Mouse (Mus musculus) ES-E14 (cell line): ENCODE data around the gene Bzw2. TPM values are rescaled to one million over a fixed set of nuclear protein-coding genes. Genes with fewer than 3 reads are reported as not detected.

ENCODE experiments used
- DNase-seq: peaks from one replicate; pipeline ENCODE4 v3.0.0-alpha.2; 2013; ENCODE audit warnings: low read depth, low spot score
- H3K27ac ChIP-seq: 2 replicates; pipeline ENCODE4 v1.5.1; 2012; ENCODE audit warnings: low read depth, mild to moderate bottlenecking, low read length, moderate library complexity, mixed read lengths; ENCODE audit not compliant: poor library complexity, insufficient read depth, severe bottlenecking
- H3K36me3 ChIP-seq: 2 replicates; pipeline ENCODE4 v1.6.1; 2012; ENCODE audit warnings: mild to moderate bottlenecking, low read length, moderate library complexity, mixed read lengths; ENCODE audit not compliant: control insufficient read depth, poor library complexity, insufficient read depth, severe bottlenecking
- H3K4me1 ChIP-seq, 2 experiments: fragments of 150-350 bp in 1 of 2; sonication (generic) in 1 of 2; 2 replicates each; pipeline ENCODE4 v1.6.1; 2012; ENCODE audit warnings: low read length in 2 of 2, mild to moderate bottlenecking in 1 of 2, mixed read lengths in 1 of 2; ENCODE audit not compliant: control insufficient read depth in 2 of 2, insufficient read depth in 2 of 2, poor library complexity in 1 of 2
- H3K4me3 ChIP-seq, 2 experiments: fragments of 150-350 bp in 1 of 2; sonication (generic) in 1 of 2; 2 replicates each; pipeline ENCODE4 v1.5.1; 2012; ENCODE audit warnings: low read length in 2 of 2, low read depth in 1 of 2, mild to moderate bottlenecking in 1 of 2, mixed read lengths in 1 of 2; ENCODE audit not compliant: insufficient read depth in 1 of 2, poor library complexity in 1 of 2, severe bottlenecking in 1 of 2
- H3K9ac ChIP-seq: 2 replicates; pipeline ENCODE4 v1.6.1; 2012; ENCODE audit warnings: low read depth, mild to moderate bottlenecking, low read length, mixed read lengths; ENCODE audit not compliant: poor library complexity, insufficient read depth, severe bottlenecking
- H3K9me3 ChIP-seq: fragments of 150-350 bp; sonication (generic); 2 replicates; pipeline ENCODE4 v1.6.1; 2012; ENCODE audit warnings: low read depth, mild to moderate bottlenecking, low read length; ENCODE audit not compliant: control insufficient read depth, insufficient read depth
- CHD2 ChIP-seq: IDR thresholded peaks from 2 replicates; pipeline ENCODE4 v1.6.1; 2014; ENCODE audit warnings: mild to moderate bottlenecking, low read depth, low read length, inconsistent platforms
- HCFC1 ChIP-seq: IDR thresholded peaks from 2 replicates; pipeline ENCODE4 v1.6.1; 2012; ENCODE audit warnings: low read length, inconsistent platforms, borderline replicate concordance; ENCODE audit not compliant: insufficient read depth
- MAFK ChIP-seq: IDR thresholded peaks from 2 replicates; pipeline ENCODE4 v1.6.1; 2014; ENCODE audit warnings: mild to moderate bottlenecking, low read depth, low read length, inconsistent platforms; ENCODE audit not compliant: insufficient read depth
- ZC3H11A ChIP-seq: IDR thresholded peaks from 2 replicates; pipeline ENCODE4 v1.6.1; 2012; ENCODE audit warnings: low read depth, mild to moderate bottlenecking, inconsistent platforms, low read length, borderline replicate concordance
- ZNF384 ChIP-seq: IDR thresholded peaks from 2 replicates; pipeline ENCODE4 v1.6.1; 2012; ENCODE audit warnings: low read depth, low read length, inconsistent platforms
- in situ Hi-C, 2 experiments: fragments of 600-800 bp; cut with MboI; formaldehyde crosslinking; loops; one replicate each; pipeline ENCODE4 v1.15.1; 2025; ENCODE audit warnings: low sequenced_read_pairs in 2 of 2, inconsistent platforms in 1 of 2; ENCODE audit not compliant: unreplicated experiment in 2 of 2
- total RNA-seq: library from RNA; depleted of rRNA; stranded (reverse); fragments of 300-350 nt; gene quantifications from 2 replicates; pipeline ENCODE4 v1.2.3, GENCODE M21; 2012

Gene Bzw2
- total RNA-seq, 1 experiment, result 176 TPM

DNA sequence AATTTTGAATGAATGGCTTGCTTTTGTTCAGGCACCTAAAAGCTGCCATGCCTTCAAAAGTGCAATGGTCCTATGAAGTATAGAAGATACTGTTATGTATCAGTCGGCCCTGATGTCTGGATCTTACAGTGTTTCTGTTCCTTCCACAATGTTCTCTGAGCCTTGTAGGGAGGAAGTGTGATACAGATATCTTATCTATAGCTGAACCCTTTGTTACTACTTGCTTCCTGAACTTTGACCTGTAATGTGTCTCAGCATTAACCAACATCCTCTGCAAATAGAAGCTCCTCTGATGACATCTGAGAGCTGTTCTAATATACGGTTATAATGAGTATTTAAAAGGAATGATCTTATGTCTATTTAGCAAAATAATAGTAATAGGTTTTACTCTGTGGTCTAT, 100.2 kb downstream of the Bzw2 start:
- TF ChIP-seq ZNF384, result no peak
- DNase-seq, result no peak
- Histone ChIP-seq H3K36me3 (no peaks in the 10 kb centered on the region), H3K27ac (no peak overlapping the region), H3K4me1 (peaks cover 0 to 2% of the 10 kb centered on the region in 2 experiments; a peak in 1 of 4 replicates), H3K4me3 (no peak overlapping the region), H3K9me3 (no peaks in the 10 kb centered on the region), H3K9ac (no peak overlapping the region)
- in situ Hi-C loops, result no loop called here

- no peak overlapping the region for H3K4me3 ChIP-seq
- TF ChIP-seq ZNF384 (no peak), MAFK (no peak), ZC3H11A (no peak), CHD2 (no peak), HCFC1 (no peak)
- in situ Hi-C loops, result no loop called here
- H3K36me3 ChIP-seq, result no peaks in the 10 kb centered on the region
- no peaks in the 10 kb centered on the region for H3K9me3 ChIP-seq
- H3K27ac ChIP-seq, result no peak overlapping the region
- H3K4me1 ChIP-seq, result peaks cover 0 to 2% of the 10 kb centered on the region in 2 experiments; a peak in 1 of 4 replicates
- DNase-seq, result no peak
- no peak overlapping the region for H3K9ac ChIP-seq
Measured at GRCm38 (mm10) chr12:36050276-36050675, 107.6 kb downstream of the Bzw2 start.

GRCm38 (mm10) chr12:36047593-36047992, 110.3 kb downstream of the Bzw2 start:
- Histone ChIP-seq H3K4me1 (peaks cover 0 to 2% of the 10 kb centered on the region in 2 experiments; a peak in 1 of 4 replicates), H3K9me3 (no peaks in the 10 kb centered on the region), H3K4me3 (no peak overlapping the region), H3K27ac (no peak overlapping the region), H3K36me3 (no peaks in the 10 kb centered on the region), H3K9ac (no peak overlapping the region)
- in situ Hi-C loops, result no loop called here
- DNase-seq, result no peak
- TF ChIP-seq ZC3H11A (no peak), CHD2 (no peak), MAFK (no peak), ZNF384 (no peak), HCFC1 (no peak)

GRCm38 (mm10) chr12:36046196-36046595, 111.7 kb downstream of the Bzw2 start:
- in situ Hi-C loops, result no loop called here
- no peak overlapping the region for H3K27ac ChIP-seq
- peaks cover 0 to 2% of the 10 kb centered on the region in 2 experiments; a peak in 1 of 4 replicates for H3K4me1 ChIP-seq
- no peak overlapping the region for H3K9ac ChIP-seq
- no peaks in the 10 kb centered on the region for H3K9me3 ChIP-seq
- DNase-seq, result no peak
- H3K4me3 ChIP-seq, result no peak overlapping the region
- TF ChIP-seq CHD2 (no peak), MAFK (no peak), ZNF384 (no peak), ZC3H11A (no peak), HCFC1 (no peak)
- no peaks in the 10 kb centered on the region for H3K36me3 ChIP-seq

- Histone ChIP-seq H3K9me3 (no peaks in the 10 kb centered on the region), H3K4me1 (peaks cover 0 to 2% of the 10 kb centered on the region in 2 experiments; a peak in 1 of 4 replicates), H3K9ac (no peak overlapping the region), H3K36me3 (no peaks in the 10 kb centered on the region), H3K27ac (no peak overlapping the region), H3K4me3 (no peak overlapping the region)
- DNase-seq, result no peak
- TF ChIP-seq HCFC1, result no peak
- TF ChIP-seq ZC3H11A, result no peak
- TF ChIP-seq CHD2, result no peak
- TF ChIP-seq ZNF384, result no peak
- TF ChIP-seq MAFK, result no peak
- in situ Hi-C loops, result no loop called here
Measured at GRCm38 (mm10) chr12:36044691-36045090, 113.2 kb downstream of the Bzw2 start.
